Mouse (Mus musculus) intestine, embryonic 14.5 days (tissue): ENCODE data around the gene Upk1b. TPM values are rescaled to one million over a fixed set of nuclear protein-coding genes. Genes with fewer than 3 reads are reported as not detected.

Experiments
- ATAC-seq: fragments of 200-750 bp; cut with Nextera tagmentation; replicated peaks from 2 replicates; pipeline ENCODE4 v1.8.0; 2017; ENCODE audit warnings: low read depth, moderate number of reproducible peaks, moderate TSS enrichment, moderate library complexity; ENCODE audit not compliant: low FRiP score, low TSS enrichment
- DNase-seq: peaks from one replicate; pipeline ENCODE4 v3.0.0-alpha.2; 2018; ENCODE audit warnings: low spot score
- H3K27ac ChIP-seq: fragments of 300-500 bp; sonication (generic); 2 replicates; pipeline ENCODE4 v1.5.1; 2014; ENCODE audit warnings: low read depth, mild to moderate bottlenecking, control low read depth
- H3K27me3 ChIP-seq: fragments of 300-500 bp; sonication (generic); replicated peaks from 2 replicates; pipeline ENCODE4 v1.6.1; 2014; ENCODE audit warnings: low read length, control low read depth; ENCODE audit not compliant: control insufficient read depth, insufficient read depth
- H3K36me3 ChIP-seq: fragments of 300-500 bp; sonication (generic); 2 replicates; pipeline ENCODE4 v1.6.1; 2014; ENCODE audit warnings: low read length, control low read depth; ENCODE audit not compliant: control insufficient read depth, insufficient read depth
- H3K4me1 ChIP-seq: fragments of 300-500 bp; sonication (generic); replicated peaks from 2 replicates; pipeline ENCODE4 v1.6.1; 2014; ENCODE audit warnings: low read length, control low read depth, mixed read lengths; ENCODE audit not compliant: control insufficient read depth, insufficient read depth
- H3K4me2 ChIP-seq: fragments of 300-500 bp; sonication (generic); 2 replicates; pipeline ENCODE4 v1.6.1; 2014; ENCODE audit warnings: low read length
- H3K4me3 ChIP-seq: fragments of 300-500 bp; sonication (generic); 2 replicates; pipeline ENCODE4 v1.5.1; 2014; ENCODE audit warnings: low read depth, low read length, control low read depth, mixed read lengths
- H3K9ac ChIP-seq: fragments of 300-500 bp; sonication (generic); 2 replicates; pipeline ENCODE4 v1.6.1; 2014; ENCODE audit warnings: mild to moderate bottlenecking, low read length
- H3K9me3 ChIP-seq: fragments of 300-500 bp; sonication (generic); 2 replicates; pipeline ENCODE4 v1.6.1; 2016; ENCODE audit warnings: low read length, control low read depth; ENCODE audit not compliant: control insufficient read depth
- WGBS: fragments of 180-500 bp; shearing (Covaris S2); extraction: QIAGEN DNeasy Blood & Tissue Kit; methylation state at CpG from one replicate; pipeline ENCODE4 v1.1.7; 2014; 5-methylcytosine and 5-hydroxymethylcytosine counted together
- polyA plus RNA-seq: library from polyadenylated mRNA; unstranded; fragments of >200 nt; fragmentation: Nextera tagmentation; extraction: Ambion mirVana; gene quantifications from 2 replicates; pipeline ENCODE4 v1.2.1, GENCODE M21; 2014

Gene Upk1b
- polyA plus RNA-seq, 1 experiment from 2014 or later = 26.6 TPM

DNA sequence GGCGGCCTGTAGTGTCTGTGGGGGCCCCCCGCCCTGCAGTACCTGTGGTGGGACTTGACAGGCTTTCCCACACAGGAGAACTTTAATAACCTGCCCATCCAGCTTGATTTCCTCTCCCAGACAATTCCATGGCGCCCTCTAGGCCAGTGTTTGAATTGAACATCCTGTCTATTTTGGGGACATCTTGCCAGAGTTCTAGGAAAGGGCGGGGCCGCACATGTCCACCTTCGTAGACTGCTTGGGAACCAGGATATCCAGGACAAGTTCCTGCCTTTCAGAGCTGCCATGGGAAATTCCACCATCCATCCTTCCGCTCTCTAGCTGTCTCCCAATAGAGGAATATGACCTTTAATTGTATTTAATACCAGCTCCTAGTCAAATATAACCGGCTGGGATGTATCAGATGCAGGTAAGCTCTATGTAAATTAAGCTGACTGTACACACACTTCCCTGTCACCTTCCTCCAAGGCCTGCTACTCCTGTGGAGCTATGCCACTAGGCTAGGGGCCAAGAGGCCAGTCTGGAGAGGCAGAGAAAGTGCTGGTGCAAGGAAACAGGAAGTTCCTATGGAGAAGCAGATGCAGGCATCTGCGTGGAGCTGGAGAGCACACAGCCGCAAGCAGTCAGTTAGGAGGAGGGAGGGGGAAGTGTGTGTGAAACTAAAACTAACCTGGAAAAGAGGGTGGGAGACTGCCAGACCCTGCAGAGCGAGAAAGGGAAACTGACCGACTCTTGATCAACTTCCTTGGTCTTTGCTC, 41.8 kb downstream of the Upk1b start:
- no peak overlapping the region for H3K4me3 ChIP-seq
- no peaks in the 10 kb centered on the region for H3K27me3 ChIP-seq
- DNase-seq = peak; percentile 45
- no peak overlapping the region for H3K9ac ChIP-seq
- 82% methylated on average over 12 of the region's 12 CpGs for WGBS
- no peak for ATAC-seq
- 0 out of 2 replicates have a peak overlapping the region, but pooled peaks have one; percentile 16 for H3K27ac ChIP-seq
- H3K9me3 ChIP-seq = no peaks in the 10 kb centered on the region
- H3K4me1 ChIP-seq = peaks cover 5% of the 10 kb centered on the region; the same call in 1 of the 2 replicates
- peaks cover 24% of the 10 kb centered on the region; the same call in 1 of the 2 replicates for H3K36me3 ChIP-seq
- no peak overlapping the region for H3K4me2 ChIP-seq

- Histone ChIP-seq H3K36me3 (peaks cover 20% of the 10 kb centered on the region; the same call in 1 of the 2 replicates), H3K9me3 (no peaks in the 10 kb centered on the region), H3K4me1 (peaks cover 5% of the 10 kb centered on the region; the same call in 1 of the 2 replicates), H3K27ac (0 out of 2 replicates have a peak overlapping the region, but pooled peaks have one; percentile 16), H3K4me3 (no peak overlapping the region), H3K27me3 (no peaks in the 10 kb centered on the region), H3K9ac (no peak overlapping the region), H3K4me2 (no peak overlapping the region)
- DNase-seq (peak; percentile 15), ATAC-seq (no peak)
- 96% methylated on average over 19 of the region's 19 CpGs for WGBS
These were observed 42.5 kb downstream of the Upk1b start for GRCm38 (mm10) chr16:38757626-38758025.

- peaks cover 20% of the 10 kb centered on the region; the same call in 1 of the 2 replicates for H3K36me3 ChIP-seq
- no peak overlapping the region for H3K9ac ChIP-seq
- peaks cover 5% of the 10 kb centered on the region; the same call in 1 of the 2 replicates for H3K4me1 ChIP-seq
- no peak overlapping the region for H3K27ac ChIP-seq
- H3K9me3 ChIP-seq = no peaks in the 10 kb centered on the region
- ATAC-seq = no peak
- no peak overlapping the region for H3K4me2 ChIP-seq
- no peaks in the 10 kb centered on the region for H3K27me3 ChIP-seq
- 64% methylated on average over 4 of the region's 4 CpGs for WGBS
- peak; percentile 45 for DNase-seq
- no peak overlapping the region for H3K4me3 ChIP-seq
These were observed 43.6 kb downstream of the Upk1b start for GRCm38 (mm10) chr16:38756572-38756971.

DNA sequence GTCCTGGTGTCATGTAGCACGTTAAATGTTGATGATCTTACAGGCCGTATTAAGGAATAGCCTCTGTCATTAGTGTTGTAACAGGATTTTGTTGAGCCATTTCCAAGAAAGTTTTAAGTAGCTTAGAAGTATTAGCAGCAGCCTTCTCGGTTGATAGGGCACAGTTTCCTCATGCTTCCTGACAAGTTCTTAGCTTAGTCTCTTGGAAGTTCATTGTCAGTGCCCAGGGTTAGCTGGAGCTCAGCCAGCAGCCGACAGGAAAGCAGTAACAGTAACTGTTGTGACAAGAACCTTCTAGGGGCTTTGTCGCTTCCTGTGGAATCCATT, 44.0 kb downstream of the Upk1b start:
- WGBS = 23% methylated on average over 5 of the region's 5 CpGs
- H3K36me3 ChIP-seq = peaks cover 20% of the 10 kb centered on the region; the same call in 1 of the 2 replicates
- DNase-seq (peak; percentile 48), ATAC-seq (no peak)
- peaks cover 5% of the 10 kb centered on the region; the same call in 1 of the 2 replicates for H3K4me1 ChIP-seq
- no peak overlapping the region for H3K9ac ChIP-seq
- no peaks in the 10 kb centered on the region for H3K9me3 ChIP-seq
- no peaks in the 10 kb centered on the region for H3K27me3 ChIP-seq
- H3K4me3 ChIP-seq = no peak overlapping the region
- 0 out of 2 replicates have a peak overlapping the region, but pooled peaks have one; percentile 0 for H3K27ac ChIP-seq
- no peak overlapping the region for H3K4me2 ChIP-seq

GRCm38 (mm10) chr16:38755452-38756176, 44.5 kb downstream of the Upk1b start:
- WGBS = 42% methylated on average over 7 of the region's 7 CpGs
- Histone ChIP-seq H3K4me1 (peaks cover 9% of the 10 kb centered on the region), H3K27ac (0 out of 2 replicates have a peak overlapping the region, but pooled peaks have one; percentile 0), H3K9me3 (no peaks in the 10 kb centered on the region), H3K36me3 (peaks cover 20% of the 10 kb centered on the region; the same call in 1 of the 2 replicates), H3K4me2 (no peak overlapping the region), H3K9ac (no peak overlapping the region), H3K27me3 (no peaks in the 10 kb centered on the region), H3K4me3 (no peak overlapping the region)
- DNase-seq = peak; percentile 49
- ATAC-seq = no peak

- 65% methylated on average over 11 of the region's 11 CpGs for WGBS
- peak; percentile 41 for DNase-seq
- Histone ChIP-seq H3K36me3 (peaks cover 17% of the 10 kb centered on the region; the same call in 1 of the 2 replicates), H3K4me3 (no peak overlapping the region), H3K4me1 (peaks cover 13% of the 10 kb centered on the region), H3K27ac (no peak overlapping the region), H3K4me2 (no peak overlapping the region; the same call in 1 of the 2 replicates), H3K9ac (no peak overlapping the region), H3K27me3 (no peaks in the 10 kb centered on the region), H3K9me3 (no peaks in the 10 kb centered on the region)
- ATAC-seq = no peak
These were observed 46.5 kb downstream of the Upk1b start for GRCm38 (mm10) chr16:38753631-38754030.

GRCm38 (mm10) chr16:38750803-38751202, 49.3 kb downstream of the Upk1b start:
- H3K9me3 ChIP-seq = no peaks in the 10 kb centered on the region
- H3K4me3 ChIP-seq = no peak overlapping the region
- peak; percentile 47 for DNase-seq
- no peaks in the 10 kb centered on the region for H3K27me3 ChIP-seq
- no peak overlapping the region for H3K9ac ChIP-seq
- H3K4me1 ChIP-seq = peaks cover 13% of the 10 kb centered on the region
- no peak overlapping the region for H3K27ac ChIP-seq
- ATAC-seq = no peak; the same call in 1 of the 2 replicates
- whole genome bisulfite sequencing = 58% methylated on average over 6 of the region's 6 CpGs
- 0 out of 2 replicates have a peak, but pooled peaks cover 9% of the 10 kb centered on the region for H3K36me3 ChIP-seq
- H3K4me2 ChIP-seq = no peak overlapping the region

GRCm38 (mm10) chr16:38743941-38744673, 56.0 kb downstream of the Upk1b start:
- Histone ChIP-seq H3K4me1 (no peaks in the 10 kb centered on the region; the same call in 1 of the 2 replicates), H3K9me3 (no peaks in the 10 kb centered on the region), H3K27ac (no peak overlapping the region), H3K36me3 (0 out of 2 replicates have a peak, but pooled peaks cover 4% of the 10 kb centered on the region), H3K4me2 (no peak overlapping the region), H3K4me3 (no peak overlapping the region), H3K9ac (no peak overlapping the region), H3K27me3 (no peaks in the 10 kb centered on the region)
- peak; percentile 15 for DNase-seq
- no peak for ATAC-seq
- 91% methylated on average over 10 of the region's 10 CpGs for WGBS
